Mouse (Mus musculus) MEL (cell line): ENCODE results near the gene Pde1b. TPM values are rescaled to one million over a fixed set of nuclear protein-coding genes. Genes with fewer than 3 reads are reported as not detected.

Source experiments
- DNase-seq: peaks from one replicate; pipeline ENCODE4 v3.0.0; 2011; ENCODE audit warnings: low read depth, low spot score
- H3K27ac ChIP-seq: 2 replicates; pipeline ENCODE4 v1.5.1; 2012; ENCODE audit warnings: low read depth, mild to moderate bottlenecking, control low read depth, low read length, moderate library complexity; ENCODE audit not compliant: control insufficient read depth
- H3K27me3 ChIP-seq, 2 experiments: fragments of 150-350 bp in 1 of 2; sonication (generic) in 1 of 2; 2 replicates each; pipeline ENCODE4 v1.6.1; 2012; ENCODE audit warnings: low read length in 2 of 2, mild to moderate bottlenecking in 2 of 2, improper control_type of control experiment in 1 of 2, moderate library complexity in 1 of 2; ENCODE audit not compliant: insufficient read depth in 2 of 2, control insufficient read depth in 1 of 2
- H3K36me3 ChIP-seq, 2 experiments: 2 replicates each; pipeline ENCODE4 v1.6.1; 2012 to 2014; ENCODE audit warnings: low read length in 2 of 2, improper control_type of control experiment in 1 of 2, inconsistent platforms in 1 of 2, mild to moderate bottlenecking in 1 of 2; ENCODE audit not compliant: insufficient read depth in 2 of 2, control insufficient read depth in 1 of 2
- H3K4me1 ChIP-seq, 2 experiments: fragments of 150-350 bp in 1 of 2; sonication (generic) in 1 of 2; 2 replicates each; pipeline ENCODE4 v1.6.1; 2012; ENCODE audit warnings: low read length in 2 of 2, improper control_type of control experiment in 1 of 2, mild to moderate bottlenecking in 1 of 2; ENCODE audit not compliant: insufficient read depth in 2 of 2, control insufficient read depth in 1 of 2
- H3K4me3 ChIP-seq, 2 experiments: fragments of 150-350 bp in 1 of 2; sonication (generic) in 1 of 2; 2 replicates each; pipeline ENCODE4 v1.5.1; 2012; ENCODE audit warnings: low read depth in 2 of 2, low read length in 2 of 2, mild to moderate bottlenecking in 2 of 2, moderate library complexity in 2 of 2, control low read depth in 1 of 2, improper control_type of control experiment in 1 of 2; ENCODE audit not compliant: control insufficient read depth in 1 of 2, insufficient read depth in 1 of 2
- H3K79me2 ChIP-seq: 2 replicates; pipeline ENCODE4 v1.6.1; 2012; ENCODE audit warnings: mild to moderate bottlenecking, low read length, moderate library complexity; ENCODE audit not compliant: control insufficient read depth, poor library complexity, insufficient read depth
- H3K9ac ChIP-seq: 2 replicates; pipeline ENCODE4 v1.6.1; 2012; ENCODE audit warnings: low read depth, mild to moderate bottlenecking, control low read depth, low read length, moderate library complexity; ENCODE audit not compliant: control insufficient read depth, poor library complexity, severe bottlenecking
- H3K9me3 ChIP-seq: fragments of 150-350 bp; sonication (generic); replicated peaks from 2 replicates; pipeline ENCODE4 v1.6.1; 2012; ENCODE audit warnings: mild to moderate bottlenecking, low read length, improper control_type of control experiment, moderate library complexity; ENCODE audit not compliant: insufficient read depth
- BHLHE40 ChIP-seq: IDR thresholded peaks from 2 replicates; pipeline ENCODE4 v1.6.1; 2012; ENCODE audit warnings: low read depth, mild to moderate bottlenecking, inconsistent platforms, low read length, improper control_type of control experiment, borderline replicate concordance
- CHD1 ChIP-seq: IDR thresholded peaks from 2 replicates; pipeline ENCODE4 v1.6.1; 2012; ENCODE audit warnings: low read depth, mild to moderate bottlenecking, inconsistent platforms, low read length, improper control_type of control experiment
- ELF1 ChIP-seq: IDR thresholded peaks from 2 replicates; pipeline ENCODE4 v1.6.1; 2014; ENCODE audit warnings: low read depth, mild to moderate bottlenecking, inconsistent platforms, low read length, improper control_type of control experiment, moderate library complexity
- ETS1 ChIP-seq: IDR thresholded peaks from 2 replicates; pipeline ENCODE4 v1.6.1; 2012; ENCODE audit warnings: low read depth, mild to moderate bottlenecking, inconsistent platforms, low read length, improper control_type of control experiment, moderate library complexity
- GATA1 ChIP-seq: IDR thresholded peaks from 2 replicates; pipeline ENCODE4 v1.6.1; 2011; ENCODE audit warnings: low read depth, low read length, improper control_type of control experiment
- HCFC1 ChIP-seq: IDR thresholded peaks from 2 replicates; pipeline ENCODE4 v1.6.1; 2012; ENCODE audit warnings: low read depth, mild to moderate bottlenecking, inconsistent platforms, low read length, improper control_type of control experiment, moderate library complexity
- JUND ChIP-seq: IDR thresholded peaks from 2 replicates; pipeline ENCODE4 v1.6.1; 2011; ENCODE audit warnings: low read depth, mild to moderate bottlenecking, improper control_type of control experiment, low read length
- KAT2A ChIP-seq: conservative IDR thresholded peaks from 2 replicates; pipeline ENCODE4 v1.6.1; 2012; ENCODE audit warnings: low read depth, low read length, improper control_type of control experiment, inconsistent platforms
- MAX ChIP-seq: IDR thresholded peaks from 2 replicates; pipeline ENCODE4 v1.6.1; 2011; ENCODE audit warnings: low read length, improper control_type of control experiment
- MAZ ChIP-seq: IDR thresholded peaks from 2 replicates; pipeline ENCODE4 v1.6.1; 2012; ENCODE audit warnings: low read depth, mild to moderate bottlenecking, inconsistent platforms, low read length, improper control_type of control experiment
- MEF2A ChIP-seq: IDR thresholded peaks from 2 replicates; pipeline ENCODE4 v1.6.1; 2014; ENCODE audit warnings: low read depth, mild to moderate bottlenecking, inconsistent platforms, low read length, improper control_type of control experiment; ENCODE audit not compliant: poor library complexity, insufficient replicate concordance, severe bottlenecking; ENCODE audit errors: extremely low read depth
- MXI1 ChIP-seq: IDR thresholded peaks from 2 replicates; pipeline ENCODE4 v1.6.1; 2011; ENCODE audit warnings: mild to moderate bottlenecking, low read depth, low read length, improper control_type of control experiment
- MYB ChIP-seq: IDR thresholded peaks from 2 replicates; pipeline ENCODE4 v1.6.1; 2011; ENCODE audit warnings: mild to moderate bottlenecking, low read depth, low read length, improper control_type of control experiment
- MYC ChIP-seq: IDR thresholded peaks from 2 replicates; pipeline ENCODE4 v1.6.1; 2011; ENCODE audit warnings: low read depth, mild to moderate bottlenecking, low read length, improper control_type of control experiment, moderate library complexity
- NRF1 ChIP-seq: IDR thresholded peaks from 2 replicates; pipeline ENCODE4 v1.6.1; 2014; ENCODE audit warnings: low read depth, mild to moderate bottlenecking, inconsistent platforms, low read length, improper control_type of control experiment, moderate library complexity; ENCODE audit not compliant: poor library complexity, insufficient read depth, severe bottlenecking
- POLR2A ChIP-seq, 2 experiments: IDR thresholded peaks; 2 replicates each; pipeline ENCODE4 v1.6.1; 2011 to 2012; ENCODE audit warnings: low read length in 2 of 2, mild to moderate bottlenecking in 2 of 2, control low read depth in 1 of 2, improper control_type of control experiment in 1 of 2, low read depth in 1 of 2, moderate library complexity in 1 of 2; ENCODE audit not compliant: control insufficient read depth in 1 of 2, insufficient read depth in 1 of 2, poor library complexity in 1 of 2
- RAD21 ChIP-seq: IDR thresholded peaks from 2 replicates; pipeline ENCODE4 v1.6.1; 2011; ENCODE audit warnings: mild to moderate bottlenecking, low read depth, low read length, improper control_type of control experiment
- RCOR1 ChIP-seq: IDR thresholded peaks from 2 replicates; pipeline ENCODE4 v1.6.1; 2012; ENCODE audit warnings: low read depth, mild to moderate bottlenecking, inconsistent platforms, low read length, improper control_type of control experiment
- SIN3A ChIP-seq: IDR thresholded peaks from 2 replicates; pipeline ENCODE4 v1.6.1; 2012; ENCODE audit warnings: low read length, improper control_type of control experiment, inconsistent platforms
- TAL1 ChIP-seq: IDR thresholded peaks from 2 replicates; pipeline ENCODE4 v1.6.1; 2012; ENCODE audit warnings: mild to moderate bottlenecking, inconsistent platforms, low read length, moderate library complexity, mixed read lengths
- UBTF ChIP-seq: IDR thresholded peaks from 2 replicates; pipeline ENCODE4 v1.6.1; 2012; ENCODE audit warnings: low read depth, mild to moderate bottlenecking, inconsistent platforms, low read length, improper control_type of control experiment, moderate library complexity, borderline replicate concordance; ENCODE audit not compliant: insufficient read depth
- USF1 ChIP-seq: IDR thresholded peaks from 2 replicates; pipeline ENCODE4 v1.6.1; 2014; ENCODE audit warnings: low read depth, mild to moderate bottlenecking, inconsistent platforms, low read length, improper control_type of control experiment, moderate library complexity
- USF2 ChIP-seq, 2 experiments: IDR thresholded peaks; 2 replicates each; pipeline ENCODE4 v1.6.1; 2011 to 2012; ENCODE audit warnings: improper control_type of control experiment in 2 of 2, low read length in 2 of 2, borderline replicate concordance in 1 of 2, inconsistent platforms in 1 of 2, low read depth in 1 of 2, mild to moderate bottlenecking in 1 of 2; ENCODE audit not compliant: insufficient read depth in 1 of 2
- ZC3H11A ChIP-seq: IDR thresholded peaks from 2 replicates; pipeline ENCODE4 v1.6.1; 2012; ENCODE audit warnings: low read depth, mild to moderate bottlenecking, inconsistent platforms, low read length, improper control_type of control experiment
- ZMIZ1 ChIP-seq: IDR thresholded peaks from 2 replicates; pipeline ENCODE4 v1.6.1; 2012; ENCODE audit warnings: low read depth, mild to moderate bottlenecking, inconsistent platforms, low read length, improper control_type of control experiment, moderate library complexity
- polyA plus RNA-seq, 2 experiments: library from polyadenylated mRNA; stranded (reverse) in 1 of 2; unstranded in 1 of 2; fragments of >175 nt in 1 of 2; fragments of >200 nt in 1 of 2; gene quantifications; 2 replicates each; pipeline versions ENCODE4 v1.2.1 to v1.2.4; 2012; ENCODE audit warnings: low replicate concordance in 2 of 2, low read depth in 1 of 2; ENCODE audit not compliant: insufficient read length in 2 of 2, insufficient read depth in 1 of 2, missing spikeins in 1 of 2
- total RNA-seq: library from RNA; depleted of rRNA; stranded (reverse); fragments of 300-350 nt; gene quantifications from 2 replicates; pipeline ENCODE4 v1.2.3, GENCODE M21; 2012

Pde1b gene
- total and polyA plus RNA-seq, 3 experiments: 2.4 to 4.5 TPM; not detected in 1

DNA sequence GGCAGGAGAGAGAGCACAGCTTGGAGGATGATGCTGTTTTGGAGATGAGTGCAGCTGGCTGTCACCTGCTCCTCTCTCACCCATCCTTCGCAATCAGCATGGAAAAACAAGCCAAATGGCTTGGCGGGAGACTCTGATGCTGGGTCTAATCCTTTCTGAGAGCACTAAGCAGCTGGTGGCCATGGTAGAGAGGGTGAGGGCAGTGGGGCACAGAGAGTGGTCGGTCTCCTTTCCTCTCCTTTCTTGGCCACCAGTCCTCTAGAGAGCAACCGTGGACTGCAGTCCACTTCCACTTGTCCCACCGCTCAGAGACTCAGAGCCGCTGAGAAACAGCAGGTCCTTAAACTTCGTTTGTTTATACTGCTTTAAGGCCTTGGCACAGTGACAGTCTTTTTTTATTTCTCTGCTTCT lies 10.8 kb downstream of the Pde1b start:
- H3K9me3 ChIP-seq: no peaks in the 10 kb centered on the region
- TF ChIP-seq ZC3H11A (no peak), TAL1 (no peak), JUND (no peak), BHLHE40 (no peak), RAD21 (no peak), CHD1 (no peak), SIN3A (no peak), USF2 (IDR thresholded peaks at IDR 0.05; ENCODE audit: borderline replicate concordance in 1 of 2, insufficient read depth in 1 of 2, low read depth in 1 of 2, low read length in 2 of 2) (no peak), POLR2A (IDR thresholded peaks at IDR 0.05; ENCODE audit: control insufficient read depth in 1 of 2, insufficient read depth in 1 of 2, low read depth in 1 of 2, low read length in 2 of 2, poor library complexity in 1 of 2) (no peak), MAX (no peak)
- no peaks in the 10 kb centered on the region for H3K27me3 ChIP-seq
- H3K4me1 ChIP-seq: no peaks in the 10 kb centered on the region
- no peaks in the 10 kb centered on the region for H3K79me2 ChIP-seq
- no peak for DNase-seq
- H3K27ac ChIP-seq: no peak overlapping the region
- H3K4me3 ChIP-seq: no peak overlapping the region
- no peak overlapping the region for H3K9ac ChIP-seq
- H3K36me3 ChIP-seq: no peaks in the 10 kb centered on the region

- no peaks in the 10 kb centered on the region for H3K4me1 ChIP-seq
- no peak overlapping the region for H3K27ac ChIP-seq
- no peak overlapping the region for H3K9ac ChIP-seq
- H3K27me3 ChIP-seq: no peaks in the 10 kb centered on the region
- no peaks in the 10 kb centered on the region for H3K36me3 ChIP-seq
- no peaks in the 10 kb centered on the region for H3K79me2 ChIP-seq
- no peak overlapping the region for H3K4me3 ChIP-seq
- DNase-seq: no peak
- H3K9me3 ChIP-seq: no peaks in the 10 kb centered on the region
- TF ChIP-seq RCOR1: no peak
- TF ChIP-seq JUND: no peak
- TF ChIP-seq HCFC1: no peak
- no peak for TF ChIP-seq NRF1
- no peak for TF ChIP-seq MYB
- no peak for TF ChIP-seq UBTF
- TF ChIP-seq MAZ: no peak
- TF ChIP-seq ELF1: no peak
- no peak for TF ChIP-seq MXI1
- no peak for TF ChIP-seq MAX
- TF ChIP-seq ZMIZ1: no peak
- no peak for TF ChIP-seq MYC
- no peak for TF ChIP-seq USF1
- TF ChIP-seq MEF2A: no peak
- no peak for TF ChIP-seq ETS1
- no peak for TF ChIP-seq KAT2A
- no peak for TF ChIP-seq RAD21
- TF ChIP-seq GATA1: no peak
These were observed 11.3 kb downstream of the Pde1b start for GRCm38 (mm10) chr15:103514119-103514518.
